Mouse (Mus musculus) adrenal gland, adult 8-10 months (tissue): ENCODE measurements around the gene Capn5. TPM values are rescaled to one million over a fixed set of nuclear protein-coding genes. Genes with fewer than 3 reads are reported as not detected.
"Not testable (repeated sequence)": the region's sequence is repeated elsewhere in the genome, so short reads cannot be mapped to it uniquely, and the experiment has no call there.

Experiments
- DNase-seq: peaks from one replicate; pipeline ENCODE4 v3.0.0; 2022
- total RNA-seq, 4 experiments: library from RNA; stranded (reverse); gene quantifications; 2 replicates each; pipeline ENCODE4 v1.2.4; 2022

Gene Capn5
- 10 to 100 TPM in 2 of 4 experiments, 1 to 10 TPM in 2; 6.8 to 11.1 (median 9.8) TPM for total RNA-seq

DNA sequence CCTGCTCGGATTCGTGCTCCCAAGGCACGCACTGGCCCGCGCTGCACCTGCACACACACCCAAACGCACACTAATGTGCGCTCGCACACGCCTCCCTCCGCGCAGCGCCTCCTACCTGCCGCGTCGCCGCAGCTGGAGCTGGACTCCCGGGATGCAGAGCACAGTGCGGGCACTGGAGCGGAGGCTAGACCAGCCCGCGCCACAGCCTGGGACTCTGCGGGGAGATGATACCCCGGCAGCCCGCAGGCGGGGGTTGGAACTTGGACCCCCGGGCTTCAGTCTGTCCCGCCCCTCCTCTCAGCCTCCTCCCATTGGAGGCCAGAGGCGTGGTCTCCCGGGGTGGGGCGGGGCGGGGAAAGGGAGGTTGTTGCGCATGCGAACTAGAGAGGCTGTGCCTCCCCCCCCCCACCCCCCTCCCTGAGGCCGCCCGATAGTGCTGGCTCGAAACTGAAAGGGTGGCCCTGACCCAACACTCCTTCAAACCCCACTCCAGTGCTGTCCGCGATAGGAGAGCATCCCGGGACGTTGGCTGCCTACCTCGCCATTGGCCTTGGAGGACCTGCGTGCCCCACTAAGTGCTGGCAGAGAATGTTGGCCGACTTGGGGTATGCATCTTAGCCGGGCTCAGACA lies at the start of gene Capn5:
Capn5 (minus strand) TSS at position 346 of the 631 bp plus-strand sequence.
- peak; percentile 69 for DNase-seq

DNA sequence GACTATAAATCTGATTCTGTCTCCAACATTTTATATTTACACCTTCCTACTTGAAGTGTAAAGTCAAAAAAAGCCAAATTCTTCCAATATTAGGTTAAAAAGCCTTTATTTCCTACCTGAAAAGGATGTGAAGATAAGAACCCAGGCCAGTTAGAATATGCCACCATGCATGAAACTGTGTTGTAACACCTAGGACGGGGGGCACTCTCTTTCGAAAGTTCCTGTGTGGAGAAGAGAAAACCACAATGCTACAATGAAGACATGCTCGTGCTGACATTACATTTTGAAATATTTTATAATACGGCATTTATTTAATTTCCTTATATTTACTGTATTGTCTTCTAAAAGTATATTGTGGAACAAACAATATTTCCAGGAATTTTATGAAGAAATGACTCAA lies 45.7 kb upstream of the Capn5 start:
- no peak for DNase-seq

DNA sequence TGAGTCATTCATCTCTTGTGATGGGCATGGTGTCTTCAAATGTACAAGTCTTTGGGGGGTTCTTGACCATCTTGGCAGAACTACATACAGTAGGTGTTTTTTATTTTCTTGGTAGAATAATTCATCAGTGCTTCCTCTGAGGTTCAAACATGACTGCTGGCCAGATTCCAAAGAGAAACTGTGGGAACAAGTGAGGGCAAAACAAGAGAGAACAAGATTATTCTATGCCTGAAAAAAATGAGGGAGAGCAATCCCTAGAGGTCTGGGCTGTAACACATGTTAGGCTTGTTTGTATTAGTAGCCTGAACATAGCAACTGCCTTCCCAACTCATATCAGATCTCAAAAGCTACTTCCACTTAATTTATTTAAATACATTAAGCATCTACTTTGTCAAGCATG lies 38.6 kb upstream of the Capn5 start:
- DNase-seq = no peak

GRCm38 (mm10) chr7:98202946-98203345 lies 24.9 kb upstream of the Capn5 start:
- no peak for DNase-seq

DNA sequence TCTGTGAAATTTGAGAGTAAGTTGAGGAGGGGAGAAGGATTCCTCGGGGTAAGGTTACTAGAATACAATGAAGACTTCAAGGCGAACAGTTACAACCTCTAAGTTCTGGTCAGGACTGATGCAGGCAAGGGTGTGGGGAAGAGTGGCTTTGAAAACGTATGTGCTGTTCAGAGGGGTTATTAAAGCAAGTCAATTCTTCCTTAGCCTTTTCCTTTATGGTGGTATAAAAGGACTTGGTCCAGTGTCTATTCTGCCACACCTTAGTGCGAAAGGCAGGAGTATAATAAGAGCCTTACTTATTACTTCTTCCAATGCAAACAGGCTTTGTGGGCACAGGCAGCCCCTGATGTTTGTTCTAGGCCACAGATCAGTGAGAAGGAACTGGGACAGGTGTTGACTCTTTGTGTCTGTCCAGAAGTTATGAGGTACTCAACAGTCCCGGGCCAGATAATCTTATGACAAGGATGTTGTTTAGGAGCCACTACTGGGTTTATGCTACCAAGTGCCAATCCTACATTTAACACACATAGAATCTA lies 23.5 kb upstream of the Capn5 start:
- no peak for DNase-seq

GRCm38 (mm10) chr7:98200396-98200795 lies 22.3 kb upstream of the Capn5 start:
- no peak for DNase-seq

DNA sequence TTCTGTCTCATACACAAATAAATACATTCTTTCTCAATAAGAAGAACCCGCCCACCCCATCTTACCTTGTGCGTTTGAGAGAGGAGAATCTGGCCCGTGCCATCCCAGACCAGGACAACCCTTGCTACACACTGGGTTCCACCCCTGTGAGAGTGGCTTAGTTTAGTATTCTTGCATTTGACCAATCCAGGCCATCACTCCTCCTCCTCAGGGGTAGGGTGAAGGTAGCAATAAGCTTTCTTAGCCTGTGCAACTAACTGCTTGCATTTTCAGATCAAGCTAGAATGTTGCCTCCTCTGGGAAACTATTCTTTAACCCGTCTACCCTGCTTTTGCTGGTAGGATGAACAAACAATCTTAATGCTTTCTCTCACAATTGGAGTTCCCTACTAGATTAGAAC lies 21.3 kb upstream of the Capn5 start, which contains the start of gene B3gnt6:
B3gnt6 (minus strand) TSS at position 101 of the 400 bp plus-strand sequence.
- no peak for DNase-seq

DNA sequence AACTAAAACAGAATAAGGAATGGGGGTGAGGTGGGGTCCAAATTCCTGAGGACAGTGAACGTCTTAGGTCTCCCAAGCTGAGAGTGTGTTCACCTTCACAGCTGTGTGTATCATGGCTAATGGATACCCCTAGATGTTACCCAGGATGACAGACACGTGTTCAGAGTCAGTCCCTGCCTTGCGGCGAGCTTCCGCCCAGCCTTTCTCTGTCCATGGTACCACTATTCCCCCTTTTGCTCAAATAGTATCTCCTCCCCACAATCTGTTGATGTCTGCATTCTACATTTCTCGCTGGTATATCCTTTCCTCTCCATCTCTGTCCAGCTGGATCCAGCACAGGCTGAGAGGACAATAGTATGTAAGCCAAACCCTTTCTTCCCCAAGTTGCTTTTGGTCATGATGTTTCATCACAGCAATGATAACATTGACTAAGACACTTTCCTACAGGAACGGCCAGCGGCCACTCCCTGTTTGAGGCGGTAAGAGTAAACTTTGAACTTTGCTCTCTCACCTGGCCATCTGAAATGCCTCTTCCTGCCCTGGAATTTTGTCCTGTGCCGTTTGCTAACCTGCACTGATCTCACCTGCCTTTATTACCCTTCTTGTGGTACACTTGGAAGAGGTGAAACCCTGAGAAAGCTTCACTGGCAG lies 17.2 kb upstream of the Capn5 start:
- DNase-seq = no peak

- no peak for DNase-seq
Observed at GRCm38 (mm10) chr7:98194026-98194792, 16.1 kb upstream of the Capn5 start.

DNA sequence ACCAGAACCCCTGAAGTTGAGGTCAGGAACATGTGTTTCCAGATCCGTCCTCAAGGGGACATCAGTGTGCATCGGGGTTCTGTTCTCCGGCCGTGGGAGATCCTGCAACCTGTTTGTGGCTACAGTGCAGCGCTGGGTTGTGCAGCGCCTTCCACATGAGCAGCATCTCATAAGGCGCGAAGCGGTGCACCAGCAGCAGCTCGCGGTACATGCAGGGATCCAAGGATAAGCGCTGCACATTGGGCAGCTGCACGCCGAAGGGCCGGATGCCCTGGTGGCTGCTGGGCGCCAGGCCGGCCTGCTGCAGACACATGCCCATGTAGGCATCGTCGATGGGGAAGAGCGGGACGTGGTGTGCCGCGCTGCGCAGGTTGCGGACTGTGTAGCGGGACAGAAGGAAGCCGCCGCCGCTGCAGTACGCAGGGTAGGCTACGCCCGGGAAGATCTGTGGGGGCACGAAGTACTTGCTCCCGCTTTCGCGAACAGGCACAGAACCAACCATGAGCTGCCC lies 15.5 kb upstream of the Capn5 start:
- DNase-seq = no peak

DNA sequence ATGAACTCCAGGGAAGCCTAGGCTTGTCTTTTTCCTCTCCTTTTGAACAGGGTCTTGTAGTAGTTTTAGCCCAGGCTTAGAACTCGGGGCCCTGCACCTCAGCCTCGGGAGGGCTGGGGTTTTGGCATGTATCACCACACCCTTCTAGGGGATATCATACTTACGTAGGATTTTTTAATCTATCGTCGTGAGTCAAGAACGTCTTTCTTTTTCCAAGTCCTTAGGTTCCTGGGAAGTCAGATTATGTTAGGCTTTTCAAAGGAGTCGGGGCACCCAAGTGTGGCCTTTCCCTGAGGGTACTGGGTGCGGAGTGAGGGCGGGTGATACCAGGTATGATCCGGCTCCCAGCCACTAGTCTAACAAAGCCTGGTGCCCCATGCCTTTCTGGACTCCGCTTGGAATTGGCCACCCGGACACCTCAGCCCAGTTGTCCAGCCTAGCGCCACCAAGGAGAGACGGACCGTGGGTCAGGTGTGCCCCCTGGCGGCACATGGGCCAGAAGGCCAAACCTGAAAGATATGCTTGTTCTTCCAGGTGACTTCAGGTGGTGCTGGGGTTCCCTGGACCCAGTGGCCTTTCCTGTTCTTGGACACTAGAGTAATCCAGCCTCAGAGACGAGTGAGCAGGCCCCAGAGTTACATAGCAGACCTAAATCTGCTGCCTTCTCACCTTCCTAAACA lies 13.6 kb upstream of the Capn5 start:
- DNase-seq = no peak

DNA sequence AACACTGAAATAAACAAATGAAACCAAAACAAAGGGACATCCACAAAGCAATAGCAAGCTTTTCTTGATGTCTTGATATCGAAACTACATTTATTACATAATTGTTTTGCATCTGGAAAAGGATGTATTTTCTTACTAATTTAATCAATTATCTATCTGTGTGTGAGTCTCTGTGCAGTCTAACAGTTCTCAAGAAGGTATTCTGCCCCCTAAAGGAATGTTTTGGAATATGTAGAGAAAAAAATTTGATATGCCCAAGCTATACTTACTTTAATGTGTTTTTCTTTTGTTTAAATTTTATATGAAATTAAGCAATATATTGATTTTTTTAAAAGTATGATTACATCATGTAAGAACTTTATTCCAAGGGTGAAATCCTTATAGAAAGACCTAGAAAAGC lies 12.5 kb upstream of the Capn5 start:
- no peak for DNase-seq

GRCm38 (mm10) chr7:98189745-98190144 lies 11.7 kb upstream of the Capn5 start:
- no peak for DNase-seq

GRCm38 (mm10) chr7:98188680-98189079 lies 10.6 kb upstream of the Capn5 start:
- DNase-seq = no peak

DNA sequence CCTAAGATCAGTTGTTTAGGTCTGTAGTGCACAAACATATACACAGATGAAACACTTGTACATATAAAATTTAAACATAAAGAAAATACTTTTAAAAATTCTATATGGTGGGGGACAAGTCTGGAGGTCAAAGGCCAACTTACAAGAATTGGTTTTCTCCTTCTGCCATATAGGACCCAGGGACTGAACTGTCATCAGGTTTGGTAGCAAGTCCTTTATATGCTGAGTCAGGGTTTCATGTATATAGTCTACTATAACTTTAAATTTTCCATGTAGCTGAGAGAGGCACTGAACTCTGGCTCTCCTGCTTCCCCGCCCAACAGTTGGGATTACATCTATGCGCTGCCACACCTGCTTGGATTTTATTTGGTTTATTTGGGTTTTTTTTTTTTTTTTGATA lies 10.2 kb upstream of the Capn5 start:
- no peak for DNase-seq

DNA sequence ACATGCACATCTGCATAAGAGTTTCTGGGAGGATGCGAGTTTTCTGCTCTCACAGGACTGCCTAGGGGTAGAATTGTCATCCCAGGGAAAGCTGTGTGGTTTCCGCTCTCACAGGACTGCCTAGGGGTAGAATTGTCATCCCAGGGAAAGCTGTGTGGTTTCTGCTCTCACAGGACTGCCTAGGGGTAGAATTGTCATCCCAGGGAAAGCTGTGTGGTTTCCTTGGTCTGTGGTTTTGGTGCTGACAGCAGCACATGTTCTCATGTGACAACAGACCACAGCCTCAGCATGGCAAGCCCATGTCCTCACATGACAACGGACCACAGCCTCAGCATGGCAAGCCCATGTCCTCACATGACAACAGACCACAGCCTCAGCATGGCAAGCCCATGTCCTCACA lies 9.3 kb upstream of the Capn5 start:
- not testable (repeated sequence) for DNase-seq

DNA sequence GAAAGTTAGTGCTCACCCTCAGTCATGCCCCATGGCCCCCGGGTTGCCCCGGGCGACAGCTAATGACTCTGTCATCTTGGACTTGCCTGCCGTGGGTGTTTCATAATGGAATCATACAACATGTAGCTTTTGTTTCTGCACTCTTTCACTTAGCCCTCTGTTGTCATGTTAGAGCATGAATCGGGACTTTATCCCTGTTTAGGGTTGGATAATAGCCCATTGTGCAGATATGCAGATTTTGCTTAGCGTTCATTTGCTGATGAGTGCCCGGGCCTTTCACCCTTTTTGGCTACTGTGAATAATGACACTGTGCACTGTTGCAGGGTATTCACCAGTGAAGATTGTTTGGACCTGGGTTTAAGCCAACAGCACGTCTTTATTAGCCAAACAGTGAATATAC lies 8.6 kb upstream of the Capn5 start:
- no peak for DNase-seq

DNA sequence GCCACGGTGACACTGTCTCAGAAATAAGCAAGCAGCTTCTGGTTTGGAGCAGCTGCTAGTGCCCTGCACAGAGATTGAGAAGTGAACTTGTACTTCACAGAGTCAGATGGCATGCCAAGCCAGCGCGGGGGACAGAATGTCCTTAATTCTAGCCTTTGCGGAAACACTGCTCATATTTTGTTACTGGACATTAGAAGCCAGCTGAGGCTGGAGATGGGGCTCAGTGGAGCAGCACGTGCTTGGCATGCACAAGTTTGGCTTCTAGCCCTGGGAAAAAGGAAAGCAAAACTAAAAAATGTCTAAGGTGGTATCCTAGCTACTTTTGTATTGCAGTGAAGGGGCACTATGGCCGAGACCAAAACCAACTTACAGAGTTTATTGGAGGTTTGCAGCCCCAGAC lies 7.3 kb upstream of the Capn5 start:
- no peak for DNase-seq

GRCm38 (mm10) chr7:98178560-98179231 lies 622 bp upstream of the Capn5 start:
- no peak for DNase-seq

GRCm38 (mm10) chr7:98177566-98177928 lies 527 bp downstream of the Capn5 start:
- no peak for DNase-seq

- no peak for DNase-seq
Observed at GRCm38 (mm10) chr7:98177071-98177485, 996 bp downstream of the Capn5 start.
